Mouse (Mus musculus): ENCODE measurements around the gene Rab3gap2.

GRCm38 (mm10) chr1:185193509-185193908 is 10.4 kb upstream of the Rab3gap2 start:
- TF ChIP-seq POLR2A (IDR thresholded peaks at IDR 0.05; ENCODE audit: low read depth, low read length) (no peak), CTCF (IDR thresholded peaks at IDR 0.05; ENCODE audit: extremely low read depth, insufficient read length, insufficient replicate concordance, low read depth, low read length) (peak; percentile 60; the same call in 1 of the 2 replicates)
